Mouse (Mus musculus) neural tube, embryonic 15.5 days (tissue): Measurements from ENCODE around the gene Fgf10. TPM values are rescaled to one million over a fixed set of nuclear protein-coding genes. Genes with fewer than 3 reads are reported as not detected.

ENCODE experiments used
- ATAC-seq: fragments of 200-750 bp; cut with Nextera tagmentation; 2 replicates; pipeline ENCODE4 v1.8.0; 2017; ENCODE audit warnings: mild to moderate bottlenecking, moderate TSS enrichment, moderate library complexity; ENCODE audit not compliant: low FRiP score
- H3K27ac ChIP-seq: fragments of 300-500 bp; sonication (generic); replicated peaks from 2 replicates; pipeline ENCODE4 v1.5.1; 2015; ENCODE audit warnings: mild to moderate bottlenecking, inconsistent platforms
- H3K27me3 ChIP-seq: fragments of 300-500 bp; sonication (generic); replicated peaks from 2 replicates; pipeline ENCODE4 v1.6.1; 2015; ENCODE audit warnings: inconsistent platforms
- H3K36me3 ChIP-seq: fragments of 300-500 bp; sonication (generic); 2 replicates; pipeline ENCODE4 v1.6.1; 2015; ENCODE audit warnings: inconsistent platforms
- H3K4me1 ChIP-seq: fragments of 300-500 bp; sonication (generic); 2 replicates; pipeline ENCODE4 v1.6.1; 2015; ENCODE audit warnings: inconsistent platforms
- H3K4me2 ChIP-seq: fragments of 300-500 bp; sonication (generic); 2 replicates; pipeline ENCODE4 v1.6.1; 2015; ENCODE audit warnings: inconsistent platforms, mild to moderate bottlenecking, moderate library complexity
- H3K4me3 ChIP-seq: fragments of 300-500 bp; sonication (generic); replicated peaks from 2 replicates; pipeline ENCODE4 v1.5.1; 2015; ENCODE audit warnings: mild to moderate bottlenecking, inconsistent platforms
- H3K9ac ChIP-seq: fragments of 300-500 bp; sonication (generic); replicated peaks from 2 replicates; pipeline ENCODE4 v1.6.1; 2015; ENCODE audit warnings: mild to moderate bottlenecking, inconsistent platforms
- H3K9me3 ChIP-seq: fragments of 300-500 bp; sonication (generic); replicated peaks from 2 replicates; pipeline ENCODE4 v1.6.1; 2016; ENCODE audit warnings: inconsistent platforms
- WGBS: fragments of 180-500 bp; shearing (Covaris S2); methylation state at CpG from one replicate; pipeline ENCODE4 v1.1.7; 2015; ENCODE audit warnings: mixed read lengths; 5-methylcytosine and 5-hydroxymethylcytosine counted together
- polyA plus RNA-seq: library from polyadenylated mRNA; unstranded; fragments of >200 nt; fragmentation: Nextera tagmentation; extraction: Ambion mirVana; gene quantifications from 2 replicates; pipeline ENCODE4 v1.2.1, GENCODE M21; 2015

The Fgf10 gene
- 2.3 and 2.8 TPM in 2 replicates for polyA plus RNA-seq

DNA sequence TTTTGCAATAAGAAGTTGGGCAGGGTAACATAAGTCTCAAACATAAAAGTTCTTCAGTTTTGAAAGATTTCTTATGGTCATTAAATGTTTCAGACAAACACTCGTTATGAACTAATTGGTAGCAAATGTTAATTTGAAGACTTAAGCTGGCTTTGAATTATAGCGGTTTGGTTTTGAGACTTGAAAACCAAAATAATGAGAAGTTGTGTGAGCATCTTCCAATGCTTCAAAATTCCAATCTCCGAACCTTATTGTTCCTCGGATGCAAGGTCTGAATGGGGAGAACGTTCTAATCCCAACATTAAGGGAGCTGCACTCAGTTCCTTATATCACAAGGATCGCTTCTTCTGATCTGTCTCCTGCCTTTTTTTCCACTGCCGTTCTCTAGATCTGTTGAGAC, at the start of gene Fgf10:
Fgf10 (plus strand) TSS at position 301 of the 400 bp plus-strand sequence.
- H3K9ac ChIP-seq = no peak within 1 kb of the TSS
- H3K4me2 ChIP-seq = no peak within 1 kb of the TSS
- no peaks in the 10 kb centered on the region for H3K9me3 ChIP-seq
- H3K4me1 ChIP-seq = no peaks in the 10 kb centered on the region
- no peaks in the 10 kb centered on the region for H3K27me3 ChIP-seq
- ATAC-seq = no peak
- WGBS = 89% methylated on average over 7 of the region's 7 CpGs
- H3K4me3 ChIP-seq = no peak within 1 kb of the TSS
- no peaks in the 10 kb centered on the region for H3K36me3 ChIP-seq
- no peak within 1 kb of the TSS for H3K27ac ChIP-seq

DNA sequence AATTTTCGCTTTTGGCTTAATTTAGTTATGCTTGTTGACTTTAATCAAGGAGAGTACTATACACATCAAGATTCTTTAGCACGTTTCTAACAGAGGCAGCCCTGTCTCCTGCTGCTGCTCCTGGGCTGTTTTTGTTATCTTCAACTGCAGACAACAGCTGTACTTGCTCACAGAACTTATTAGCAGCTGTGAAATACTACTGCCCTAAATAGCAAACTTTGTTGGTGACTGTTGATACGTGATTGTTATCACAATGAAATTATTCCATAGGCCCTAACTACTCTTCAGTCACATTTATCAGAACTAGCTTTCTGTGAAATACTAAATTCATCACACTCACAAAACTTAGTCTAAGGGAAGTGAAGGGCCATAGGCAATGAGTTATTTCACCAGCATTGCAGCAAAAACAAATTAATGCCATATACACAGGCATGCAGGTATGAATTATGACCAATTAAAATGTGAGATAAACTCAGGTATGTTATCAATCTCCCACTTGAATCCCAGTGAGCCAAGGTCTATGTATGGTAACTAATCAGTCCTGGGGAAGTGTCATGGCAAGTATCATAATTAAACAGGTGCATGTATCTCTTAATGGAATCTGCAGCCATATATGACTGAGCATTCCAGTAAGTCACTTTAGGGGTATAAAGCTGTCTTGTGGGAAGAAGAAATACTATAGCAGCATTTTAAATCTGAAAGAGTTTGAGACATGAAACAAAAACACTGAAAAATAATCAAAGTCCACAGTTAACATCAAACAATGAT, 39.7 kb upstream of the Fgf10 start:
- Histone ChIP-seq H3K4me3 (no peak overlapping the region), H3K4me2 (no peak overlapping the region), H3K27me3 (no peaks in the 10 kb centered on the region), H3K9me3 (no peaks in the 10 kb centered on the region), H3K27ac (no peak overlapping the region), H3K9ac (no peak overlapping the region), H3K4me1 (no peaks in the 10 kb centered on the region), H3K36me3 (no peaks in the 10 kb centered on the region)
- ATAC-seq = no peak
- 71% methylated on average over 3 of the region's 3 CpGs for WGBS

- no peaks in the 10 kb centered on the region for H3K36me3 ChIP-seq
- WGBS = 88% methylated on average over 2 of the region's 2 CpGs
- no peaks in the 10 kb centered on the region for H3K27me3 ChIP-seq
- no peak overlapping the region for H3K4me3 ChIP-seq
- no peak overlapping the region for H3K27ac ChIP-seq
- no peaks in the 10 kb centered on the region for H3K4me1 ChIP-seq
- ATAC-seq = no peak
- H3K9me3 ChIP-seq = no peaks in the 10 kb centered on the region
- no peak overlapping the region for H3K4me2 ChIP-seq
- no peak overlapping the region for H3K9ac ChIP-seq
Measured at GRCm38 (mm10) chr13:118631500-118631899, 38.1 kb upstream of the Fgf10 start.

DNA sequence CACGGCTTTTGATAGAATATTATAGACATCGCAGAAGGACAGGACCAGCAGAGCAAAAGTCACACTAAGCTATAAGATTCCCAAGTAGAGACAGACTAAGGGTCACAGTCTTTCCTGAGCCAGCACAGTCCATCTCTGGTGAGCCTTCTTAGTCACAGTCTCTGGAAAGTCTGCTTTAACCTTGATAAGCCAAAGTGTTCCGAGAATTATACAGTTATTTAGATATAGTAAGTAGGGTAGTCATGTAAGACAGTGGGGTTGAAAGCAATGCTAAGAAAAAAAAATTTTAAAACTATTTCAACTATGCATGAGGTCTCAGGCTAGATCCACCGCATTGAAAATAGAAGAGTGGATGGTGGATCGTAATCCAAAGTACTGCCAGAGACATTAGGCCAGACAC, 33.5 kb upstream of the Fgf10 start:
- 95% methylated on average over 5 of the region's 5 CpGs for WGBS
- H3K4me1 ChIP-seq = no peaks in the 10 kb centered on the region
- no peak overlapping the region for H3K9ac ChIP-seq
- H3K36me3 ChIP-seq = no peaks in the 10 kb centered on the region
- H3K27me3 ChIP-seq = no peaks in the 10 kb centered on the region
- no peak overlapping the region for H3K4me2 ChIP-seq
- ATAC-seq = no peak
- no peaks in the 10 kb centered on the region for H3K9me3 ChIP-seq
- no peak overlapping the region for H3K27ac ChIP-seq
- no peak overlapping the region for H3K4me3 ChIP-seq

- Histone ChIP-seq H3K27ac (no peak overlapping the region), H3K9me3 (no peaks in the 10 kb centered on the region), H3K27me3 (no peaks in the 10 kb centered on the region), H3K4me2 (no peak overlapping the region), H3K4me1 (no peaks in the 10 kb centered on the region), H3K9ac (no peak overlapping the region), H3K36me3 (no peaks in the 10 kb centered on the region), H3K4me3 (no peak overlapping the region)
- no peak for ATAC-seq
- WGBS = 82% methylated on average over 3 of the region's 3 CpGs
Measured at GRCm38 (mm10) chr13:118642585-118642984, 27.0 kb upstream of the Fgf10 start.

- Histone ChIP-seq H3K4me1 (no peaks in the 10 kb centered on the region), H3K4me3 (no peak overlapping the region), H3K36me3 (no peaks in the 10 kb centered on the region), H3K9me3 (no peaks in the 10 kb centered on the region), H3K27me3 (no peaks in the 10 kb centered on the region), H3K27ac (no peak overlapping the region), H3K4me2 (no peak overlapping the region), H3K9ac (no peak overlapping the region)
- no peak for ATAC-seq
- 72% methylated on average over 6 of the region's 6 CpGs for WGBS
Measured at GRCm38 (mm10) chr13:118643138-118643537, 26.5 kb upstream of the Fgf10 start.

DNA sequence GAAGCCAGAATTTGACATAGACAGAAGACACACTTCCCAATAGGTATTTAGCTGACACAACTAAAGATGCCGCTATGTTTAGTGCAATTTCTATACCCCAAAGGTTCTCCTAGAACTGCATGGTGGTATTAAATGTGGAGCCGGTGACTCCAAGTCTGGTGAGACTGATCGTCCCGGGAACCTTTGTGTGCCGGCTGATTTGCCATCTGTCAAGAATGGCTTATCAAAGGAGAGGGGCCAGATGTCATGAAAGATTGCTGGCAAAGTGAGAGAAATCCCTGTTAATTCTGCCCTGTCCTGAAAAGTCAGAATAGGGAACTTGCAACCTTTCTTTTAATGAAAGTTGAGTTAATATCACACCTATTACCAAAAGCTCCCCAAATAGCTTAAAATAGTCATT, 12.6 kb upstream of the Fgf10 start:
- WGBS = 65% methylated on average over 5 of the region's 5 CpGs
- Histone ChIP-seq H3K4me3 (no peak overlapping the region), H3K9ac (no peak overlapping the region), H3K36me3 (no peaks in the 10 kb centered on the region), H3K27ac (no peak overlapping the region), H3K4me1 (no peaks in the 10 kb centered on the region), H3K9me3 (no peaks in the 10 kb centered on the region), H3K4me2 (no peak overlapping the region), H3K27me3 (no peaks in the 10 kb centered on the region)
- ATAC-seq = no peak

DNA sequence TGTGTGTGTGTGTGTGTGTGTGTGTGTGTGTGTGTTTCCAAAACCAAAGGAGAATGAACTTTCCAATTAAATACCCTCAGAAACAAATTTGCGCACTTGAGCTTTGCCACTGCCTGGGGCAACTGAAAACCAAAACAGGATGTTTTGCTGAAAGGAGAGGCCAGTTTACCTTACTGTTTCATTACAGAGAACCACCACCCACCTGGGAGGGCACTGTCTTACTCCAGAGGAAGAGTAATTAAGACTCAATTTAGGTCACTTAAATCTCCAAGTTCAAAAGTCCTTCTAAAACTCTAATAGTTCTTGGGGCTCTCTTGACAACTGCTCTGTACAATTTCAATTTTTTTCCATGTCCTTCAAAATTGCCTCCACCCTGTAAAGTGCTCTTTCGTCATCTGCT, 11.6 kb upstream of the Fgf10 start:
- Histone ChIP-seq H3K4me1 (no peaks in the 10 kb centered on the region), H3K9ac (no peak overlapping the region), H3K36me3 (no peaks in the 10 kb centered on the region), H3K27ac (no peak overlapping the region), H3K9me3 (no peaks in the 10 kb centered on the region), H3K27me3 (no peaks in the 10 kb centered on the region), H3K4me3 (no peak overlapping the region), H3K4me2 (no peak overlapping the region)
- no peak for ATAC-seq
- 88% methylated on average over 2 of the region's 2 CpGs for WGBS

DNA sequence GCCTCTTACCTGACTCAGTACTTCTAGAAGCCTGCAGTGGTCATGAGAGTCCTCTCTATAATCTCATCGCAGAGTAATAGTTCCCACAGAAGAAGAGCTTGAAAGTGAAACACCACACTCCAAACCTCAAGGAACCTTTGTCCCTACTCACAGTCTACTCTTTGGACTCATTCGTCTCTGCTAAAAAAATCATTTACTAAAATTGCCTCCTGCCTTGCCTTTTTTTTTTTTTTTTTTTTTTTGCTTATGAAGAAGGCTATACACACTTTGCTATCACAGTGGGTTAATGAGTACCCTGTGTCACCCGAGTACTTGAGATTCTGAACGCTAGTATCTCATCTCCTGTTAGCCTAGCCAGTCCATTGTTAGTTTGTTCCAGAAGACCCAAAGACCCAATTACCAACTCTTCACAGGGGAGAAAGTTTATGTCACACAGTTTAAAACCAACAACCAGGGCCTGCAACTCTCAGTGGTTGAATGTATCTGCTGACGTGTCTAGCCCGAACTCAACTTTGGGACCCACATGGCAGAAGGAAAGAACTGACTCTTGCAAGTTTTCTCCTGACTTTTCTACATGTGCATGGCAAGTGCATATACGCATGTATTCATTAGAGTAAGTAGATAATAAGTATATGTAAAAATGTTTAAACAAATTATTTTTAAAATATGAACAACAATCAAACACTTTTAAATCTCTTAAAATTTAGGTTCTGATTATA, 10.8 kb upstream of the Fgf10 start:
- ATAC-seq = no peak
- no peak overlapping the region for H3K4me2 ChIP-seq

DNA sequence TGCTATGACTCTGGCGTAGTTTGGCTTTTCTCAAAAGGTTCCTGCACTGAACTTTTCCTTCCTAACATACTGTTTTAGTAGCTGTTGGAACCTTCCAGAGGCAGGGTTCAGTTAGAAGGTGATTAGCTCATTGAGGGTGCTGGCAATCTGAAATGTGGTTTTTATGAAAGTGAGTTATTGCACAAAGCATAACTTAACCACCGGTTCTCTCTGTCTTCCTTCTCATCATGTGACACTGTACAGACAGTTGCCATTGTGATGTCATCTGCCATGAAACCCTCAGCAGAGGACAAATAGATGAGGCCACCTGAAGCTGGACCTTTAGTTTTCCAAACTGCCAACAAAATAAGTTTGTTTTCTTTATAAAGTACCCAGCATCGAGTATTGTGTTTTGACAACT, 7.9 kb upstream of the Fgf10 start:
- H3K4me2 ChIP-seq = no peak overlapping the region
- ATAC-seq = no peak
- H3K27me3 ChIP-seq = no peaks in the 10 kb centered on the region
- no peaks in the 10 kb centered on the region for H3K9me3 ChIP-seq
- no peaks in the 10 kb centered on the region for H3K36me3 ChIP-seq
- no peaks in the 10 kb centered on the region for H3K4me1 ChIP-seq
- no peak overlapping the region for H3K4me3 ChIP-seq
- no peak overlapping the region for H3K9ac ChIP-seq
- no peak overlapping the region for H3K27ac ChIP-seq
- WGBS = 85% methylated on average over 3 of the region's 3 CpGs

More for the DNA sequence above, 10.8 kb upstream of the Fgf10 start:
- no peak overlapping the region for H3K27ac ChIP-seq
- H3K36me3 ChIP-seq = no peaks in the 10 kb centered on the region
- WGBS = 87% methylated on average over 7 of the region's 7 CpGs
- H3K27me3 ChIP-seq = no peaks in the 10 kb centered on the region
- no peaks in the 10 kb centered on the region for H3K9me3 ChIP-seq
- H3K4me1 ChIP-seq = no peaks in the 10 kb centered on the region
- no peak overlapping the region for H3K9ac ChIP-seq
- H3K4me3 ChIP-seq = no peak overlapping the region

DNA sequence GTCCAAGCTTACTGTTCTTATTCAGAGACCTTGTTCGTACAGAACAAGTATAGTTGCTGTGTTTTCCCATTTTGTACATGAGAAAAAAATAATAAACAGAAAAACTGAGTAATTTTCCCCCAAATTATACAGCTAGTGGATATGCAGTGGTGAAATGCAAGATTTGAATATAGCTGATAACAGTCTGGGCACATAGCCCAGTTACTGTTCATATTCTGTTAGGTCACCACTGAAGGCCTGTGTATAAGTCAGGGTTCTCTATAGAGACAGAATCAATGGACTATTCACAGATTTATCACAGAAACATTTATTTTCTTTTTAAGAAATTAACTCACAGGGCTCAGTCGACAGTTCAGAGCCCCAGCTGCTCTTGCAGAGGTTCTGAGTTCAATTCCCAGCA, 4.7 kb upstream of the Fgf10 start:
- no peaks in the 10 kb centered on the region for H3K27me3 ChIP-seq
- H3K27ac ChIP-seq = no peak overlapping the region
- no peaks in the 10 kb centered on the region for H3K36me3 ChIP-seq
- ATAC-seq = no peak
- H3K9me3 ChIP-seq = no peaks in the 10 kb centered on the region
- no peak overlapping the region for H3K9ac ChIP-seq
- H3K4me1 ChIP-seq = no peaks in the 10 kb centered on the region
- no peak overlapping the region for H3K4me2 ChIP-seq
- WGBS = 79% methylated on average over 2 of the region's 2 CpGs
- H3K4me3 ChIP-seq = no peak overlapping the region

DNA sequence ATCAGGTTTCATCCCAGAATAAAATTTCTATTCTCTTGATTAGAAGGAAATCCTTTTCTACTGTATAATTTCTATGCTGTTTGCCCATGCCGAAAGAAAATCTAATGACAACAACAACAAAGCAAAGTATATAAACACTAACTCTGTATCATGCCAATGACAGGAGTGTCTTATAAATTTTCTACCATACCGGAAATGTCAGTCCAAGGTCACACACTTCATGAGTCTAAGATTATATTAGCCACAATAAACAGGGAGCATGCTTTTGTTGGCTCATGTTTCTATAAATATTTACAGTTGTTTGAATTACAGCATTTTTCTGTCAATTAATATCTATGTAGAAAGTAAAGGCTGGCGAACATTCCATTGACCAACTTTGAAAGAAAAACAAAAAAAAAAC, 9.6 kb downstream of the Fgf10 start:
- no peaks in the 10 kb centered on the region for H3K36me3 ChIP-seq
- H3K27ac ChIP-seq = no peak overlapping the region
- no peak overlapping the region for H3K9ac ChIP-seq
- H3K4me3 ChIP-seq = no peak overlapping the region
- no peak overlapping the region for H3K4me2 ChIP-seq
- H3K9me3 ChIP-seq = no peaks in the 10 kb centered on the region
- ATAC-seq = no peak
- H3K27me3 ChIP-seq = no peaks in the 10 kb centered on the region
- 93% methylated on average over 3 of the region's 3 CpGs for WGBS
- H3K4me1 ChIP-seq = no peaks in the 10 kb centered on the region
